Mouse (Mus musculus) hindbrain, embryonic 11.5 days (tissue): Measurements from ENCODE around the gene Gm21679. TPM values are rescaled to one million over a fixed set of nuclear protein-coding genes. Genes with fewer than 3 reads are reported as not detected.
"Not testable (repeated sequence)": the region's sequence is repeated elsewhere in the genome, so short reads cannot be mapped to it uniquely, and the experiment has no call there.

ENCODE experiments used
- ATAC-seq: fragments of 200-750 bp; cut with Nextera tagmentation; 2 replicates; pipeline ENCODE4 v1.8.0; 2017; ENCODE audit warnings: mild to moderate bottlenecking, moderate TSS enrichment, moderate library complexity; ENCODE audit not compliant: low FRiP score
- DNase-seq: peaks from one replicate; pipeline ENCODE4 v3.0.0-alpha.2; 2015; ENCODE audit warnings: low spot score
- H3K27ac ChIP-seq: fragments of 300-500 bp; sonication (generic); 2 replicates; pipeline ENCODE4 v1.5.1; 2014; ENCODE audit warnings: mild to moderate bottlenecking, low read depth, low read length
- H3K27me3 ChIP-seq: fragments of 300-500 bp; sonication (generic); 2 replicates; pipeline ENCODE4 v1.6.1; 2014; ENCODE audit warnings: mild to moderate bottlenecking, low read length, moderate library complexity, mixed read lengths; ENCODE audit not compliant: control insufficient read depth, insufficient read depth
- H3K36me3 ChIP-seq: fragments of 300-500 bp; sonication (generic); 2 replicates; pipeline ENCODE4 v1.6.1; 2014; ENCODE audit warnings: mild to moderate bottlenecking, low read length, moderate library complexity, mixed read lengths; ENCODE audit not compliant: control insufficient read depth, insufficient read depth
- H3K4me1 ChIP-seq: fragments of 300-500 bp; sonication (generic); replicated peaks from 2 replicates; pipeline ENCODE4 v1.6.1; 2014; ENCODE audit warnings: low read length, mixed read lengths; ENCODE audit not compliant: control insufficient read depth, insufficient read depth
- H3K4me2 ChIP-seq: fragments of 300-500 bp; sonication (generic); replicated peaks from 2 replicates; pipeline ENCODE4 v1.6.1; 2014; ENCODE audit warnings: mild to moderate bottlenecking, low read depth, low read length
- H3K4me3 ChIP-seq: fragments of 300-500 bp; sonication (generic); 2 replicates; pipeline ENCODE4 v1.5.1; 2014; ENCODE audit warnings: low read depth, low read length
- H3K9ac ChIP-seq: fragments of 300-500 bp; sonication (generic); 2 replicates; pipeline ENCODE4 v1.6.1; 2014; ENCODE audit warnings: low read depth, low read length
- H3K9me3 ChIP-seq: fragments of 300-500 bp; sonication (generic); 2 replicates; pipeline ENCODE4 v1.6.1; 2016; ENCODE audit warnings: low read length; ENCODE audit not compliant: control insufficient read depth
- WGBS: fragments of 180-500 bp; shearing (Covaris S2); extraction: QIAGEN DNeasy Blood & Tissue Kit; methylation state at CpG from one replicate; pipeline ENCODE4 v1.1.7; 2014; 5-methylcytosine and 5-hydroxymethylcytosine counted together
- polyA plus RNA-seq: library from polyadenylated mRNA; unstranded; fragments of >200 nt; fragmentation: Nextera tagmentation; extraction: Ambion mirVana; gene quantifications from 2 replicates; pipeline ENCODE4 v1.2.1, GENCODE M21; 2014

Gene Gm21679
- polyA plus RNA-seq = not detected in 2 replicates

- not testable (repeated sequence) for DNase-seq, H3K36me3 ChIP-seq, H3K4me2 ChIP-seq, H3K9me3 ChIP-seq, H3K27me3 ChIP-seq, H3K4me3 ChIP-seq, H3K4me1 ChIP-seq, H3K9ac ChIP-seq, H3K27ac ChIP-seq, ATAC-seq
- WGBS = no CpG with 5 or more reads among the region's 3 CpGs
Observed at GRCm38 (mm10) chrY:29683270-29683669, at the start of gene Gm21679. Gene Gm21679, minus strand, starts transcription at chrY:29683370.
